Mouse (Mus musculus) embryonic fibroblast, embryonic 13.5 days (primary cell): Measurements from ENCODE around the gene Crb2. TPM values are rescaled to one million over a fixed set of nuclear protein-coding genes. Genes with fewer than 3 reads are reported as not detected.
A peak's percentile ranks its signal among the peaks of the same experiment; 100 is the strongest.

Source experiments
- H3K27ac ChIP-seq: 2 replicates; pipeline ENCODE4 v1.5.1; 2012; ENCODE audit warnings: low read length, control low read depth, inconsistent platforms; ENCODE audit not compliant: insufficient read depth
- H3K4me1 ChIP-seq: 2 replicates; pipeline ENCODE4 v1.6.1; 2011; ENCODE audit warnings: low read length; ENCODE audit not compliant: control insufficient read depth, insufficient read depth
- H3K4me3 ChIP-seq: 2 replicates; pipeline ENCODE4 v1.5.1; 2011; ENCODE audit warnings: mild to moderate bottlenecking, control low read depth, low read length; ENCODE audit not compliant: insufficient read depth
- CTCF ChIP-seq: IDR thresholded peaks from 2 replicates; pipeline ENCODE4 v1.5.1; 2011; ENCODE audit warnings: mild to moderate bottlenecking, control low read depth, low read length, moderate library complexity, borderline replicate concordance; ENCODE audit not compliant: insufficient read depth
- POLR2A ChIP-seq: IDR thresholded peaks from 2 replicates; pipeline ENCODE4 v1.6.1; 2011; ENCODE audit warnings: low read depth, mild to moderate bottlenecking, control low read depth, low read length, moderate library complexity
- polyA plus RNA-seq: library from polyadenylated mRNA; stranded (reverse); fragments of >200 nt; gene quantifications from 2 replicates; pipeline ENCODE4 v1.2.4, GENCODE M21; 2011; ENCODE audit warnings: low read depth; ENCODE audit not compliant: missing spikeins, insufficient read length

Gene Crb2
- polyA plus RNA-seq, 1 experiment: 0.32 TPM

- Histone ChIP-seq H3K4me3 (no peak overlapping the region), H3K4me1 (no peaks in the 10 kb centered on the region), H3K27ac (no peak overlapping the region)
- TF ChIP-seq POLR2A (no peak), CTCF (no peak)
Measured at GRCm38 (mm10) chr2:37789995-37790394, 13.9 kb downstream of the Crb2 start.

- no peaks in the 10 kb centered on the region for H3K4me1 ChIP-seq
- no peak overlapping the region for H3K4me3 ChIP-seq
- H3K27ac ChIP-seq: no peak overlapping the region
- TF ChIP-seq CTCF: no peak
- TF ChIP-seq POLR2A: no peak
Measured at GRCm38 (mm10) chr2:37790738-37791137, 14.7 kb downstream of the Crb2 start.

GRCm38 (mm10) chr2:37791340-37791739 is 15.3 kb downstream of the Crb2 start:
- H3K27ac ChIP-seq: no peak overlapping the region
- no peak for TF ChIP-seq CTCF
- H3K4me1 ChIP-seq: no peaks in the 10 kb centered on the region
- H3K4me3 ChIP-seq: no peak overlapping the region

GRCm38 (mm10) chr2:37796021-37796420 is 20.0 kb downstream of the Crb2 start:
- TF ChIP-seq CTCF: no peak
- no peak overlapping the region for H3K4me3 ChIP-seq
- no peaks in the 10 kb centered on the region for H3K4me1 ChIP-seq
- no peak overlapping the region for H3K27ac ChIP-seq

- Histone ChIP-seq H3K4me1 (no peaks in the 10 kb centered on the region), H3K4me3 (no peak overlapping the region), H3K27ac (no peak overlapping the region)
- TF ChIP-seq CTCF (no peak), POLR2A (no peak)
Measured at GRCm38 (mm10) chr2:37797046-37797445, 21.0 kb downstream of the Crb2 start.

GRCm38 (mm10) chr2:37799137-37799536 is 23.1 kb downstream of the Crb2 start:
- TF ChIP-seq POLR2A (no peak), CTCF (no peak)
- Histone ChIP-seq H3K4me1 (no peaks in the 10 kb centered on the region), H3K4me3 (no peak overlapping the region), H3K27ac (no peak overlapping the region)

GRCm38 (mm10) chr2:37801687-37802086 is 25.6 kb downstream of the Crb2 start:
- TF ChIP-seq CTCF (no peak), POLR2A (no peak)
- no peak overlapping the region for H3K27ac ChIP-seq
- no peak overlapping the region for H3K4me3 ChIP-seq
- H3K4me1 ChIP-seq: no peaks in the 10 kb centered on the region

- no peaks in the 10 kb centered on the region for H3K4me1 ChIP-seq
- TF ChIP-seq POLR2A (no peak), CTCF (peak; percentile 98)
- no peak overlapping the region for H3K4me3 ChIP-seq
- no peak overlapping the region for H3K27ac ChIP-seq
Measured at GRCm38 (mm10) chr2:37802610-37803212, 26.7 kb downstream of the Crb2 start.

GRCm38 (mm10) chr2:37811682-37812081 is 35.6 kb downstream of the Crb2 start:
- no peaks in the 10 kb centered on the region for H3K4me1 ChIP-seq
- TF ChIP-seq CTCF (no peak), POLR2A (no peak)
- H3K4me3 ChIP-seq: no peak overlapping the region
- H3K27ac ChIP-seq: no peak overlapping the region

GRCm38 (mm10) chr2:37812401-37812800 is 36.4 kb downstream of the Crb2 start:
- Histone ChIP-seq H3K4me1 (no peaks in the 10 kb centered on the region), H3K4me3 (no peak overlapping the region), H3K27ac (no peak overlapping the region)
- TF ChIP-seq CTCF (no peak), POLR2A (no peak)
